Mouse (Mus musculus) gastrocnemius, adult 8-10 months (tissue): ENCODE results near the gene Cd38. TPM values are rescaled to one million over a fixed set of nuclear protein-coding genes. Genes with fewer than 3 reads are reported as not detected.

Source experiments
- DNase-seq, 2 experiments: peaks; one replicate each; pipeline ENCODE4 v3.0.0; 2022; ENCODE audit warnings: low spot score in 2 of 2
- total RNA-seq, 4 experiments: library from RNA; stranded (reverse); gene quantifications; 2 replicates each; pipeline ENCODE4 v1.2.4; 2022

Cd38 gene
- total RNA-seq, 4 experiments from 2014 or later = 1.1 to 2.5 (median 1.8) TPM

GRCm38 (mm10) chr5:43933269-43933668, 64.9 kb downstream of the Cd38 start:
- no peak for DNase-seq

- DNase-seq = no peak
Observed at GRCm38 (mm10) chr5:43947330-43947977, 79.1 kb downstream of the Cd38 start.

GRCm38 (mm10) chr5:43948111-43948743, 79.9 kb downstream of the Cd38 start:
- no peak for DNase-seq

- no peak for DNase-seq
Observed at GRCm38 (mm10) chr5:43948748-43949275, 80.5 kb downstream of the Cd38 start.

GRCm38 (mm10) chr5:43953241-43953640, 84.9 kb downstream of the Cd38 start:
- DNase-seq = no peak

GRCm38 (mm10) chr5:43959884-43960440, 91.6 kb downstream of the Cd38 start:
- no peak for DNase-seq

- DNase-seq = no peak
Observed at GRCm38 (mm10) chr5:43961056-43961455, 92.7 kb downstream of the Cd38 start.

Other genes starting within 250 kb of the Cd38 start
- 1 to 10 TPM; 3.5 to 5.2 (median 3.8) TPM for gene Cc2d2a, start 206.2 kb upstream of the Cd38 start, total RNA-seq
- gene Bst1, start 49.7 kb upstream of the Cd38 start, total RNA-seq = not detected
- 10 to 100 TPM; 33.6 to 43.3 (median 38.1) TPM for gene Fbxl5, start 46.9 kb upstream of the Cd38 start, total RNA-seq
- 1 to 10 TPM; 5.2 to 6.5 (median 5.5) TPM for gene Gm7879, start 44.6 kb downstream of the Cd38 start, total RNA-seq
- gene Fgfbp1, start 113.2 kb downstream of the Cd38 start, total RNA-seq = 1 to 10 TPM; 3.0 to 7.8 (median 5.4) TPM
- 10 to 100 TPM in 1 of 4 experiments, 1 to 10 TPM in 3; 7.7 to 11.6 (median 9.6) TPM for gene Prom1, start 233.5 kb downstream of the Cd38 start, total RNA-seq